Comparison of ENCODE assay signal across 11 mouse cellular contexts in genomic region chr15:88851076-88851475, GRCm38 (mm10). TPM values are rescaled to one million over a fixed set of nuclear protein-coding genes. Genes with fewer than 3 reads are reported as not detected.
DNase-seq lines count a peak whose midpoint lies in the region; ATAC-seq and TF ChIP-seq lines count a peak whose summit lies in the region.
"Had no signal": no experiment of that assay in that cellular context is flagged by ENCODE, and none has a peak within 500 bp of the region (broad histone marks: within the 10 kb centered on the region; RNA-seq: fewer than 3 reads in every experiment).

No protein-coding gene starts in this region.

- peak; percentile 60 for DNase-seq in cerebellum, adult 11-12 months
- no peak for DNase-seq in layer of hippocampus, adult 2 months (ENCODE audit: low spot score in 2 of 2)
- no peak for DNase-seq in layer of hippocampus, postnatal 14 days (ENCODE audit: low spot score in 2 of 2)
- no peak for DNase-seq in limb, embryonic 10.5 days (ENCODE audit: low spot score)
- DNase-seq in urinary bladder, postnatal 36 days (ENCODE audit: low spot score in 2 of 2), result no peak
- no peak for DNase-seq in right cerebral cortex, postnatal 10 days (ENCODE audit: low spot score in 2 of 2)

- WGBS in intestine, postnatal 0 days, result 27% methylated on average over 3 of the region's 3 CpGs
- WGBS in limb, embryonic 10.5 days, result 65% methylated on average over 3 of the region's 3 CpGs

- peak overlapping the region; percentile 91 for H3K27ac ChIP-seq in layer of hippocampus, adult 2 months
- peak overlapping the region; percentile 75 for H3K27ac ChIP-seq in intestine, postnatal 0 days (ENCODE audit: low read depth, low read length)
- 0 out of 2 replicates have a peak overlapping the region, but pooled peaks have one; percentile 42 for H3K27ac ChIP-seq in limb, embryonic 10.5 days
- H3K27ac ChIP-seq: midbrain, embryonic 12.5 days; neural tube, embryonic 13.5 days had no signal

- H3K27me3 ChIP-seq in intestine, postnatal 0 days (replicated peaks; ENCODE audit: control insufficient read depth, insufficient read depth, low read length), result no peaks in the 10 kb centered on the region
- no peaks in the 10 kb centered on the region for H3K27me3 ChIP-seq in limb, embryonic 10.5 days (ENCODE audit: low read depth, poor library complexity, severe bottlenecking)
- H3K27me3 ChIP-seq: hindbrain, embryonic 15.5 days; midbrain, embryonic 12.5 days; neural tube, embryonic 13.5 days had no signal

- no peak overlapping the region for H3K9ac ChIP-seq in intestine, postnatal 0 days (ENCODE audit: low read depth, low read length)
- H3K9ac ChIP-seq: hindbrain, embryonic 15.5 days; midbrain, embryonic 12.5 days; neural tube, embryonic 13.5 days had no signal

- H3K4me1 ChIP-seq in intestine, postnatal 0 days (replicated peaks; ENCODE audit: control insufficient read depth, insufficient read depth, low read length), result peaks cover 14% of the 10 kb centered on the region
- H3K4me1 ChIP-seq in limb, embryonic 10.5 days, result peaks cover 29% of the 10 kb centered on the region

- no peaks in the 10 kb centered on the region for H3K9me3 ChIP-seq in intestine, postnatal 0 days (ENCODE audit: control insufficient read depth)
- H3K9me3 ChIP-seq in limb, embryonic 10.5 days (replicated peaks), result no peaks in the 10 kb centered on the region
- H3K9me3 ChIP-seq: hindbrain, embryonic 15.5 days; midbrain, embryonic 12.5 days; neural tube, embryonic 13.5 days had no signal

- H3K4me3 ChIP-seq in layer of hippocampus, adult 2 months, result no peak overlapping the region
- no peak overlapping the region for H3K4me3 ChIP-seq in intestine, postnatal 0 days (ENCODE audit: low read depth, low read length)
- no peak overlapping the region for H3K4me3 ChIP-seq in limb, embryonic 10.5 days
- H3K4me3 ChIP-seq: hindbrain, embryonic 15.5 days; midbrain, embryonic 12.5 days; neural tube, embryonic 13.5 days had no signal

- H3K36me3 ChIP-seq in intestine, postnatal 0 days (ENCODE audit: control insufficient read depth, insufficient read depth), result no peaks in the 10 kb centered on the region
- no peaks in the 10 kb centered on the region for H3K36me3 ChIP-seq in limb, embryonic 10.5 days
- H3K36me3 ChIP-seq: hindbrain, embryonic 15.5 days; midbrain, embryonic 12.5 days; neural tube, embryonic 13.5 days had no signal

- no peak for TF ChIP-seq CTCF in layer of hippocampus, adult 2 months (conservative IDR thresholded peaks at IDR 0.05)
- TF ChIP-seq CTCF in intestine, postnatal 0 days (IDR thresholded peaks at IDR 0.05; ENCODE audit: low read depth), result no peak

- no peak for ATAC-seq in cerebellum, adult (ENCODE audit: insufficient number of reproducible peaks, low FRiP score, low TSS enrichment)
- ATAC-seq in intestine, postnatal 0 days, result no peak

- H3K4me2 ChIP-seq in intestine, postnatal 0 days (replicated peaks; ENCODE audit: low read depth), result no peak overlapping the region; the same call in 1 of the 2 replicates
- H3K4me2 ChIP-seq: hindbrain, embryonic 15.5 days; midbrain, embryonic 12.5 days; neural tube, embryonic 13.5 days had no signal

RNA-seq across cellular contexts. Expression of gene Pim3, which starts 10.9 kb away (rescaled TPM):
- 10 to 100 TPM; 29.9 to 37.9 TPM for total RNA-seq in layer of hippocampus, adult 2 months (2021)
- 10 to 100 TPM; 40.8 to 48.4 TPM for total RNA-seq in layer of hippocampus, postnatal 14 days (2021)
- polyA plus RNA-seq in intestine, postnatal 0 days (2015; fragmentation: Nextera tagmentation; extraction: Ambion mirVana), result 28.0 and 36.8 TPM in 2 replicates
- polyA plus RNA-seq in limb, embryonic 10.5 days (2016; fragmentation: Nextera tagmentation; extraction: Ambion mirVana), result 46.6 and 48.2 TPM in 2 replicates

RNA-seq across cellular contexts. Expression of gene Creld2, which starts 31.6 kb away (rescaled TPM):
- total RNA-seq in layer of hippocampus, adult 2 months (2021), result 10 to 100 TPM; 21.4 to 26.5 TPM
- total RNA-seq in layer of hippocampus, postnatal 14 days (2021), result 10 to 100 TPM; 17.3 to 26.1 TPM
- polyA plus RNA-seq in intestine, postnatal 0 days (2015; fragmentation: Nextera tagmentation; extraction: Ambion mirVana), result 67.8 and 67.9 TPM in 2 replicates
- polyA plus RNA-seq in limb, embryonic 10.5 days (2016; fragmentation: Nextera tagmentation; extraction: Ambion mirVana), result 98.5 and 99.0 TPM in 2 replicates

RNA-seq across cellular contexts. Expression of gene Alg12, which starts 32.0 kb away (rescaled TPM):
- total RNA-seq in layer of hippocampus, adult 2 months (2021), result 10 to 100 TPM; 10.1 to 13.3 TPM
- total RNA-seq in layer of hippocampus, postnatal 14 days (2021), result 10 to 100 TPM in 1 of 2 experiments, 1 to 10 TPM in 1; 9.2 to 12.0 TPM
- polyA plus RNA-seq in intestine, postnatal 0 days (2015; fragmentation: Nextera tagmentation; extraction: Ambion mirVana), result 7.3 and 8.4 TPM in 2 replicates
- 10.8 and 12.3 TPM in 2 replicates for polyA plus RNA-seq in limb, embryonic 10.5 days (2016; fragmentation: Nextera tagmentation; extraction: Ambion mirVana)
